Mouse (Mus musculus) cerebellum, postnatal 14 days (tissue): ENCODE results near the gene Sept6.

Source experiments
- DNase-seq, 2 experiments: peaks; one replicate each; pipeline ENCODE4 v3.0.0; 2021; ENCODE audit warnings: mixed read lengths in 2 of 2

Sept6 gene

GRCm38 (mm10) chrX:36863766-36864608 lies 127.6 kb downstream of the Sept6 start:
- peak; percentile 85 to 86 for DNase-seq
